ENCODE assay signal across 13 mouse cellular contexts in genomic region chr10:95610666-95611330, GRCm38 (mm10). TPM values are rescaled to one million over a fixed set of nuclear protein-coding genes. Genes with fewer than 3 reads are reported as not detected.
DNase-seq lines count a peak whose midpoint lies in the region; ATAC-seq and TF ChIP-seq lines count a peak whose summit lies in the region.
"Had no signal": no experiment of that assay in that cellular context is flagged by ENCODE, and none has a peak within 500 bp of the region (broad histone marks: within the 10 kb centered on the region; RNA-seq: fewer than 3 reads in every experiment).

No protein-coding gene starts in this region.

- no peak for TF ChIP-seq CTCF in lung, embryonic 14.5 days (IDR thresholded peaks at IDR 0.05; ENCODE audit: low read depth)

- WGBS in heart, embryonic 16.5 days: 26% methylated on average over 15 of the region's 16 CpGs
- 37% methylated on average over 15 of the region's 16 CpGs for WGBS in lung, embryonic 14.5 days
- WGBS in hindbrain, embryonic 14.5 days: 40% methylated on average over 16 of the region's 16 CpGs
- WGBS in neural tube, embryonic 12.5 days: 38% methylated on average over 16 of the region's 16 CpGs

- no peak; the same call in none of the 2 replicates for ATAC-seq in heart, embryonic 16.5 days (replicated peaks; ENCODE audit: extremely low read depth, insufficient read depth, low FRiP score)
- no peak for ATAC-seq in lung, embryonic 14.5 days (ENCODE audit: insufficient read depth)
- no peak for ATAC-seq in hindbrain, embryonic 14.5 days (ENCODE audit: low FRiP score)
- ATAC-seq in neural tube, embryonic 12.5 days (ENCODE audit: low FRiP score, low read depth): no peak
- ATAC-seq: forebrain, embryonic 14.5 days; inflammation-experienced regulatory T-cells, adult 6 months; midbrain, embryonic 13.5 days had no signal

- H3K27ac ChIP-seq in heart, embryonic 16.5 days (ENCODE audit: low read length): peak overlapping the region; percentile 72
- H3K27ac ChIP-seq in lung, embryonic 14.5 days (ENCODE audit: low read depth): no peak overlapping the region
- H3K27ac ChIP-seq in hindbrain, embryonic 14.5 days: no peak overlapping the region
- H3K27ac ChIP-seq in neural tube, embryonic 12.5 days: no peak overlapping the region
- H3K27ac ChIP-seq: liver, embryonic 15.5 days; midbrain, embryonic 13.5 days; stomach, embryonic 15.5 days had no signal

- H3K9me3 ChIP-seq in heart, embryonic 16.5 days (replicated peaks; ENCODE audit: control insufficient read depth, low read length): no peaks in the 10 kb centered on the region
- no peaks in the 10 kb centered on the region for H3K9me3 ChIP-seq in lung, embryonic 14.5 days (ENCODE audit: low read depth, low read length)
- H3K9me3 ChIP-seq in hindbrain, embryonic 14.5 days (ENCODE audit: control insufficient read depth, low read length): no peaks in the 10 kb centered on the region
- H3K9me3 ChIP-seq in neural tube, embryonic 12.5 days: no peaks in the 10 kb centered on the region
- H3K9me3 ChIP-seq: liver, embryonic 15.5 days; midbrain, embryonic 13.5 days; stomach, embryonic 15.5 days had no signal

- peak overlapping the region; percentile 6; the same call in 1 of the 2 replicates for H3K4me3 ChIP-seq in heart, embryonic 16.5 days (ENCODE audit: low read length)
- no peak overlapping the region for H3K4me3 ChIP-seq in lung, embryonic 14.5 days (ENCODE audit: low read depth, low read length)
- H3K4me3 ChIP-seq in hindbrain, embryonic 14.5 days (replicated peaks; ENCODE audit: low read length): no peak overlapping the region
- no peak overlapping the region for H3K4me3 ChIP-seq in neural tube, embryonic 12.5 days
- H3K4me3 ChIP-seq: liver, embryonic 15.5 days; midbrain, embryonic 13.5 days; stomach, embryonic 15.5 days had no signal

- no peaks in the 10 kb centered on the region for H3K27me3 ChIP-seq in heart, embryonic 16.5 days (ENCODE audit: control insufficient read depth, insufficient read depth, low read length)
- no peaks in the 10 kb centered on the region for H3K27me3 ChIP-seq in lung, embryonic 14.5 days (ENCODE audit: insufficient read depth, low read length)
- no peaks in the 10 kb centered on the region for H3K27me3 ChIP-seq in hindbrain, embryonic 14.5 days (ENCODE audit: control insufficient read depth, insufficient read depth, low read length)
- no peaks in the 10 kb centered on the region for H3K27me3 ChIP-seq in neural tube, embryonic 12.5 days (replicated peaks)
- H3K27me3 ChIP-seq: stomach, embryonic 15.5 days had no signal

- peak overlapping the region; percentile 54 for H3K9ac ChIP-seq in heart, embryonic 16.5 days (ENCODE audit: low read length)
- H3K9ac ChIP-seq in lung, embryonic 14.5 days: no peak overlapping the region
- H3K9ac ChIP-seq in hindbrain, embryonic 14.5 days: no peak overlapping the region
- H3K9ac ChIP-seq in neural tube, embryonic 12.5 days: no peak overlapping the region
- H3K9ac ChIP-seq: liver, embryonic 15.5 days; midbrain, embryonic 13.5 days; stomach, embryonic 15.5 days had no signal

- H3K4me1 ChIP-seq in heart, embryonic 16.5 days (ENCODE audit: control insufficient read depth, insufficient read depth, low read length): peaks cover 11% of the 10 kb centered on the region
- 0 out of 2 replicates have a peak, but pooled peaks cover 5% of the 10 kb centered on the region for H3K4me1 ChIP-seq in lung, embryonic 14.5 days (ENCODE audit: insufficient read depth)
- no peaks in the 10 kb centered on the region for H3K4me1 ChIP-seq in hindbrain, embryonic 14.5 days (replicated peaks; ENCODE audit: control insufficient read depth, insufficient read depth, low read length)
- H3K4me1 ChIP-seq in neural tube, embryonic 12.5 days: peaks cover 8% of the 10 kb centered on the region
- H3K4me1 ChIP-seq: liver, embryonic 15.5 days; stomach, embryonic 15.5 days had no signal

- no peak for DNase-seq in heart, adult 18-20 months
- DNase-seq in lung, embryonic 14.5 days: no peak
- DNase-seq in lung, postnatal 4 days: no peak
- DNase-seq in hindbrain, embryonic 14.5 days (ENCODE audit: low spot score): no peak
- DNase-seq in spleen, postnatal 14 days (ENCODE audit: low spot score in 2 of 2): no peak
- DNase-seq: cerebellum, adult 9-10 months had no signal

- H3K36me3 ChIP-seq in heart, embryonic 16.5 days (ENCODE audit: control insufficient read depth, insufficient read depth): no peaks in the 10 kb centered on the region
- no peaks in the 10 kb centered on the region for H3K36me3 ChIP-seq in lung, embryonic 14.5 days (ENCODE audit: insufficient read depth)
- no peaks in the 10 kb centered on the region for H3K36me3 ChIP-seq in hindbrain, embryonic 14.5 days (replicated peaks; ENCODE audit: control insufficient read depth, insufficient read depth)
- no peaks in the 10 kb centered on the region for H3K36me3 ChIP-seq in neural tube, embryonic 12.5 days
- H3K36me3 ChIP-seq: liver, embryonic 15.5 days; midbrain, embryonic 13.5 days; stomach, embryonic 15.5 days had no signal

- peak overlapping the region; percentile 58 for H3K4me2 ChIP-seq in heart, embryonic 16.5 days (ENCODE audit: low read depth, low read length)
- peak overlapping the region; percentile 31; the same call in 1 of the 2 replicates for H3K4me2 ChIP-seq in lung, embryonic 14.5 days
- peak overlapping the region; percentile 21; the same call in 1 of the 2 replicates for H3K4me2 ChIP-seq in hindbrain, embryonic 14.5 days (replicated peaks)
- peak overlapping the region; percentile 19 for H3K4me2 ChIP-seq in neural tube, embryonic 12.5 days (replicated peaks)
- H3K4me2 ChIP-seq: liver, embryonic 15.5 days; midbrain, embryonic 13.5 days; stomach, embryonic 15.5 days had no signal

RNA-seq across cellular contexts. Expression of gene Nudt4, which starts 46.9 kb away (rescaled TPM):
- polyA plus RNA-seq in heart, embryonic 16.5 days (2015; fragmentation: Nextera tagmentation; extraction: Ambion mirVana): 72.6 and 83.7 TPM in 2 replicates
- total RNA-seq in heart, adult 18-20 months (2021): 100 to 1,000 TPM; 308 to 356 TPM
- polyA plus RNA-seq in lung, embryonic 14.5 days (2014; fragmentation: Nextera tagmentation; extraction: Ambion mirVana): 91.2 and 93.4 TPM in 2 replicates
- polyA plus RNA-seq in hindbrain, embryonic 14.5 days (2014; fragmentation: Nextera tagmentation; extraction: Ambion mirVana): 98.9 and 102 TPM in 2 replicates
- 120 and 130 TPM in 2 replicates for polyA plus RNA-seq in neural tube, embryonic 12.5 days (2016; fragmentation: Nextera tagmentation; extraction: Ambion mirVana)
